Mouse (Mus musculus): ENCODE data around the gene Ticrr.

The Ticrr gene

GRCm38 (mm10) chr7:79659578-79660290 lies at the start of gene Ticrr:
Gene Ticrr (plus strand): TSS chr7:79660196.
- DNase-seq (ENCODE audit: low read depth, low spot score): peak; percentile 91

GRCm38 (mm10) chr7:79611901-79612300 lies 48.1 kb upstream of the Ticrr start:
- DNase-seq (ENCODE audit: low read depth, low spot score): no peak

- DNase-seq (ENCODE audit: low read depth, low spot score): peak; percentile 63
Observed at GRCm38 (mm10) chr7:79612783-79613182, 47.2 kb upstream of the Ticrr start.

GRCm38 (mm10) chr7:79613314-79613713 lies 46.7 kb upstream of the Ticrr start:
- DNase-seq (ENCODE audit: low read depth, low spot score): no peak

- DNase-seq (ENCODE audit: low read depth, low spot score): no peak
Observed at GRCm38 (mm10) chr7:79615008-79615407, 45.0 kb upstream of the Ticrr start.

- no peak for DNase-seq (ENCODE audit: low read depth, low spot score)
Observed at GRCm38 (mm10) chr7:79615941-79616340, 44.1 kb upstream of the Ticrr start.

- no peak for DNase-seq (ENCODE audit: low read depth, low spot score)
Observed at GRCm38 (mm10) chr7:79617418-79617817, 42.6 kb upstream of the Ticrr start, which contains the start of gene Rhcg. Gene Rhcg (minus strand): TSS chr7:79617657.

- no peak for DNase-seq (ENCODE audit: low read depth, low spot score)
Observed at GRCm38 (mm10) chr7:79619493-79619892, 40.5 kb upstream of the Ticrr start.

GRCm38 (mm10) chr7:79623086-79623485 lies 36.9 kb upstream of the Ticrr start:
- no peak for DNase-seq (ENCODE audit: low read depth, low spot score)

- no peak for DNase-seq (ENCODE audit: low read depth, low spot score)
Observed at GRCm38 (mm10) chr7:79626170-79626569, 33.8 kb upstream of the Ticrr start.

- no peak for DNase-seq (ENCODE audit: low read depth, low spot score)
Observed at GRCm38 (mm10) chr7:79628271-79628913, 31.6 kb upstream of the Ticrr start.

- DNase-seq (ENCODE audit: low read depth, low spot score): no peak
Observed at GRCm38 (mm10) chr7:79631773-79632348, 28.1 kb upstream of the Ticrr start.

GRCm38 (mm10) chr7:79647233-79647632 lies 12.8 kb upstream of the Ticrr start:
- no peak for DNase-seq (ENCODE audit: low read depth, low spot score)

- DNase-seq (ENCODE audit: low read depth, low spot score): peak; percentile 11
Observed at GRCm38 (mm10) chr7:79649005-79649404, 11.0 kb upstream of the Ticrr start.

- DNase-seq (ENCODE audit: low read depth, low spot score): no peak
Observed at GRCm38 (mm10) chr7:79654185-79654584, 5.8 kb upstream of the Ticrr start.

- no peak for DNase-seq (ENCODE audit: low read depth, low spot score)
Observed at GRCm38 (mm10) chr7:79654586-79654985, 5.4 kb upstream of the Ticrr start.

GRCm38 (mm10) chr7:79660291-79661150 lies 525 bp downstream of the Ticrr start:
- DNase-seq (ENCODE audit: low read depth, low spot score): no peak

GRCm38 (mm10) chr7:79661253-79661890 lies 1.4 kb downstream of the Ticrr start:
- DNase-seq (ENCODE audit: low read depth, low spot score): no peak

GRCm38 (mm10) chr7:79666690-79667089 lies 6.7 kb downstream of the Ticrr start:
- DNase-seq (ENCODE audit: low read depth, low spot score): no peak

- DNase-seq (ENCODE audit: low read depth, low spot score): no peak
Observed at GRCm38 (mm10) chr7:79670900-79671604, 11.1 kb downstream of the Ticrr start.

- DNase-seq (ENCODE audit: low read depth, low spot score): no peak
Observed at GRCm38 (mm10) chr7:79679186-79679585, 19.2 kb downstream of the Ticrr start.

Data from retina, postnatal 7 days (tissue).